Mouse (Mus musculus): ENCODE data around the gene Ptk6. TPM values are rescaled to one million over a fixed set of nuclear protein-coding genes. Genes with fewer than 3 reads are reported as not detected.
"Not testable (repeated sequence)": the region's sequence is repeated elsewhere in the genome, so short reads cannot be mapped to it uniquely, and the experiment has no call there.

Ptk6 gene
- polyA plus RNA-seq, 1 experiment from 2014 or later, result 0.56 TPM

DNA sequence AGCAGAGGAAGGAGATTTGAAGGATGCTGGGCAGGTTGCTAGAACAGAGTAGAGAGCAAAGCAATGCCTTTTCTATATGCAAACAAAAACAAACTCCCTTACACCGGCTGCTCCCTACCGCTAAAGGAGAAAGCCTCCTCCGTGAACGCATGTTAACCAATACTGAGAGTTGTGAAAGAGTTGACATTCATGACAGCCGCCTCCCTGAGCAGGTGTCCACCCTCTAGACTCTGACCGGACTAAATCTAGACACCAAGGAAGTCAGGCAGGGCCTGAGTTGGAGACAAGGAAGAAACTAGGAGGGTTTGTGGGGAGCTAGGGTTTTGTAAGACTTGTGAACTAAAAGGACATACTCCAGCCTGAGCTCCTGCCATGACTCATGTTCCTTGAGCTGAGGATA, 297 bp upstream of the Ptk6 start:
- 64% methylated on average over 6 of the region's 6 CpGs for WGBS
- Histone ChIP-seq H3K4me1 (ENCODE audit: control insufficient read depth, insufficient read depth, low read length) (no peaks in the 10 kb centered on the region), H3K4me2 (ENCODE audit: low read depth, low read length) (no peak overlapping the region), H3K4me3 (replicated peaks; ENCODE audit: low read length) (no peak overlapping the region), H3K9me3 (replicated peaks; ENCODE audit: control insufficient read depth, low read length) (no peaks in the 10 kb centered on the region), H3K27ac (ENCODE audit: low read length) (no peak overlapping the region), H3K9ac (ENCODE audit: low read length) (no peak overlapping the region), H3K36me3 (ENCODE audit: control insufficient read depth, insufficient read depth, low read length) (no peaks in the 10 kb centered on the region), H3K27me3 (ENCODE audit: control insufficient read depth, insufficient read depth, low read length) (no peaks in the 10 kb centered on the region)
- no peak for ATAC-seq (ENCODE audit: insufficient read depth, low FRiP score)

- H3K27me3 ChIP-seq (ENCODE audit: control insufficient read depth, insufficient read depth, low read length), result no peaks in the 10 kb centered on the region
- H3K4me2 ChIP-seq (ENCODE audit: low read depth, low read length), result no peak overlapping the region
- no peak overlapping the region for H3K4me3 ChIP-seq (replicated peaks; ENCODE audit: low read length)
- no peaks in the 10 kb centered on the region for H3K9me3 ChIP-seq (replicated peaks; ENCODE audit: control insufficient read depth, low read length)
- ATAC-seq (ENCODE audit: insufficient read depth, low FRiP score), result no peak
- H3K4me1 ChIP-seq (ENCODE audit: control insufficient read depth, insufficient read depth, low read length), result no peaks in the 10 kb centered on the region
- no peak overlapping the region for H3K9ac ChIP-seq (ENCODE audit: low read length)
- WGBS, result 66% methylated on average over 3 of the region's 3 CpGs
- no peaks in the 10 kb centered on the region for H3K36me3 ChIP-seq (ENCODE audit: control insufficient read depth, insufficient read depth, low read length)
- H3K27ac ChIP-seq (ENCODE audit: low read length), result no peak overlapping the region
Observed at GRCm38 (mm10) chr2:181201606-181202005, 983 bp downstream of the Ptk6 start.

DNA sequence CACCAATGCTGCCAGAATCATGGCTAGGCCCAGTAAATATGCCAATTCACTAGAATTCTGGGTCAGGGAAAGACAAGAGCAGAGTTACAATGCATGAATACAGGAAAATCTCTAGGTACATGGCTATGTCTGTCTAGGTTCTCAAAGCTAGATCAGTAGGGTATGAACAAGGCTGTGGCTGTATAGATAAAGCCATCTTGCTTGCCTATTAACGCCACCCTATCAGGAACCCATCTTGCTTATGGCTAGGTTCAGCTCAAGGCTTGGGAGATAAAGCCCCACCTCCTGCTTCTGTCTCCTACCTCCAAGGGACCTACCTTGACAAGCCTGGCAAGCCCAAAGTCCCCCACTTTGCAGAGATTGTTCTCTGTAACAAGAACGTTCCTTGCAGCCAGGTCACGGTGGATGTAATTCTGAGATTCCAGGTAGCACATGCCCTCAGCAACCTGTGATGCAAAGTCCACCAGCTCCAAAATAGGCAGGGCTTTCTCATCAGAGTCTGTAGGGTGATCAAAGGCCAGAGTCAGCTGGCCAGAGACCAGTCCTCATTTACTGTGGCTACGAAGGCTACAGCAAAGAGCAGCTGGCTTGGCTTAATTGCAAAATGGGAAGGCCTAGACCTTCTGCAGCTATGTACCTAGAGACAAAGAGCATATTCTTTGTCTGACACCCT, 5.8 kb downstream of the Ptk6 start:
- Histone ChIP-seq H3K9me3 (replicated peaks; ENCODE audit: control insufficient read depth, low read length) (no peaks in the 10 kb centered on the region), H3K4me3 (replicated peaks; ENCODE audit: low read length) (no peak overlapping the region), H3K9ac (ENCODE audit: low read length) (no peak overlapping the region), H3K27ac (ENCODE audit: low read length) (no peak overlapping the region), H3K27me3 (ENCODE audit: control insufficient read depth, insufficient read depth, low read length) (no peaks in the 10 kb centered on the region), H3K36me3 (ENCODE audit: control insufficient read depth, insufficient read depth, low read length) (no peaks in the 10 kb centered on the region), H3K4me2 (ENCODE audit: low read depth, low read length) (no peak overlapping the region), H3K4me1 (ENCODE audit: control insufficient read depth, insufficient read depth, low read length) (no peaks in the 10 kb centered on the region)
- WGBS, result 83% methylated on average over 4 of the region's 4 CpGs
- ATAC-seq (ENCODE audit: insufficient read depth, low FRiP score), result no peak

DNA sequence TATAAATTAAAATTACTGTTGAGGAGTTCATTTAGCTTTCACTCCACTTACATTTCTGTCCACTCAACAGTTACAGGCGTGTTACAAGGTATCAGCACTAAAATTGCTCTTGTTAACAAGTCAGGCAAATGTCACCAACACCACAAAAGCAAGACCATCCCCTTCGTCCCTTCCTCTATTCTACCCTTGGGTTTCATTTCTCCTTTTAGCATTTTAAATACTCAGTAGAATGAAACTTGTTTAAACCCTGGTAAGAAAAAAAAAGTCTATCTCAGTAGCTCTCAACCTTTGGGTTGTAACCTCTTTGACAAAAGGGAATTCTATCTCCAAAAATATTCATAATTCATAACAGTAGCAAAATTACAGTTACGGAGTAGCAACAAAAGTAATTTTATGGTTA, 9.5 kb downstream of the Ptk6 start:
- 74% methylated on average over 3 of the region's 3 CpGs for WGBS
- no peak overlapping the region for H3K4me3 ChIP-seq (replicated peaks; ENCODE audit: low read length)
- no peak overlapping the region for H3K4me2 ChIP-seq (ENCODE audit: low read depth, low read length)
- no peak overlapping the region for H3K9ac ChIP-seq (ENCODE audit: low read length)
- H3K27me3 ChIP-seq (ENCODE audit: control insufficient read depth, insufficient read depth, low read length), result no peaks in the 10 kb centered on the region
- H3K9me3 ChIP-seq (replicated peaks; ENCODE audit: control insufficient read depth, low read length), result no peaks in the 10 kb centered on the region
- H3K4me1 ChIP-seq (ENCODE audit: control insufficient read depth, insufficient read depth, low read length), result peaks cover 4% of the 10 kb centered on the region; the same call in 1 of the 2 replicates
- ATAC-seq (ENCODE audit: insufficient read depth, low FRiP score), result no peak
- no peaks in the 10 kb centered on the region for H3K36me3 ChIP-seq (ENCODE audit: control insufficient read depth, insufficient read depth, low read length)
- no peak overlapping the region for H3K27ac ChIP-seq (ENCODE audit: low read length)

DNA sequence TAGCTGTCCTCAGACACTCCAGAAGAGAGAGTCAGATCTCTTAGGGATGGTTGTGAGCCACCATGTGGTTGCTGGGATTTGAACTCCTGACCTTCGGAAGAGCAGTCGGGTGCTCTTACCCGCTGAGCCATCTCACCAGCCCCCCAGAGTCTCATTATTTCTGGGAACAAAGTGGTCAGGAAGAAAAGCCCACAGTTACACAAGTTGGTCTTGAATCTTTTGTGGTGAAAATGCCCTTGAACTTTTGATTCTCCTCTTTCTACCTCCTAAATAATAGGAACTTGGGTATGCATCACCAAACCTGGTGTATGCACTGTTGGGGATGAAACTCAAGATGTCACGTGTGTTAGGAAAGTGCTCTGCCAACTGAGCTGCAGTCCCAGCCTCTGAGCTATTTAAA, 10.7 kb downstream of the Ptk6 start:
- H3K27ac ChIP-seq (ENCODE audit: low read length), result no peak overlapping the region
- H3K4me1 ChIP-seq (ENCODE audit: control insufficient read depth, insufficient read depth, low read length), result peaks cover 4% of the 10 kb centered on the region; the same call in 1 of the 2 replicates
- 69% methylated on average over 4 of the region's 4 CpGs for WGBS
- no peak overlapping the region for H3K4me3 ChIP-seq (replicated peaks; ENCODE audit: low read length)
- ATAC-seq (ENCODE audit: insufficient read depth, low FRiP score), result no peak
- no peaks in the 10 kb centered on the region for H3K9me3 ChIP-seq (replicated peaks; ENCODE audit: control insufficient read depth, low read length)
- H3K9ac ChIP-seq (ENCODE audit: low read length), result no peak overlapping the region
- no peak overlapping the region for H3K4me2 ChIP-seq (ENCODE audit: low read depth, low read length)
- H3K36me3 ChIP-seq (ENCODE audit: control insufficient read depth, insufficient read depth, low read length), result no peaks in the 10 kb centered on the region
- H3K27me3 ChIP-seq (ENCODE audit: control insufficient read depth, insufficient read depth, low read length), result no peaks in the 10 kb centered on the region

GRCm38 (mm10) chr2:181191385-181191784, 11.2 kb downstream of the Ptk6 start:
- not testable (repeated sequence) for H3K9me3 ChIP-seq (replicated peaks; ENCODE audit: control insufficient read depth, low read length); H3K27me3 ChIP-seq (ENCODE audit: control insufficient read depth, insufficient read depth, low read length); H3K9ac ChIP-seq (ENCODE audit: low read length); H3K4me2 ChIP-seq (ENCODE audit: low read depth, low read length); H3K4me3 ChIP-seq (replicated peaks; ENCODE audit: low read length); H3K27ac ChIP-seq (ENCODE audit: low read length); ATAC-seq (ENCODE audit: insufficient read depth, low FRiP score); H3K36me3 ChIP-seq (ENCODE audit: control insufficient read depth, insufficient read depth, low read length); H3K4me1 ChIP-seq (ENCODE audit: control insufficient read depth, insufficient read depth, low read length)
- WGBS, result 83% methylated on average over 4 of the region's 4 CpGs

DNA sequence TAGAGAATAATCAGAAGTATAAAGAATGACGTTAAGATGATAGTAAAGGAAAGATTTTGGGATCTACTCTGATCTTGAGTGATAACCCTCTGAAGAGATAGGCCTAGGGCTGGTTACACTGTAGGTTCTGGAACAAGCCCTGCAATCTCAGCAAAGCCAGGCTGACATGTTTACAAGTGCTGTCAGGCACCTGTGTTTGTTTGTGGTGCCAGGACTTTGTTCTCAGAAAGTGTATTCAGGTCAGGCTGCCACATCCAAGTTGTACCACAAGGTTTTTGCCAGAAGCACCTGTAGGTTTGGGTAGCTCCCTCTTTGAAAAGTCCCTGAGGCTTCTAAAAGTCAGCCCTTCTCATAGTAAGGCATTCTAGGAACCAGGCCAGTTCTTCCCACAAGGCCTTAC, 13.3 kb downstream of the Ptk6 start:
- Histone ChIP-seq H3K27me3 (ENCODE audit: control insufficient read depth, insufficient read depth, low read length) (no peaks in the 10 kb centered on the region), H3K27ac (ENCODE audit: low read length) (peak overlapping the region; percentile 81; the same call in 1 of the 2 replicates), H3K4me1 (ENCODE audit: control insufficient read depth, insufficient read depth, low read length) (peaks cover 4% of the 10 kb centered on the region; the same call in 1 of the 2 replicates), H3K9ac (ENCODE audit: low read length) (no peak overlapping the region), H3K4me3 (replicated peaks; ENCODE audit: low read length) (no peak overlapping the region), H3K4me2 (ENCODE audit: low read depth, low read length) (0 out of 2 replicates have a peak overlapping the region, but pooled peaks have one; percentile 92), H3K9me3 (replicated peaks; ENCODE audit: control insufficient read depth, low read length) (no peaks in the 10 kb centered on the region), H3K36me3 (ENCODE audit: control insufficient read depth, insufficient read depth, low read length) (no peaks in the 10 kb centered on the region)
- 75% methylated on average over 1 of the region's 1 CpGs for WGBS
- ATAC-seq (ENCODE audit: insufficient read depth, low FRiP score), result no peak

DNA sequence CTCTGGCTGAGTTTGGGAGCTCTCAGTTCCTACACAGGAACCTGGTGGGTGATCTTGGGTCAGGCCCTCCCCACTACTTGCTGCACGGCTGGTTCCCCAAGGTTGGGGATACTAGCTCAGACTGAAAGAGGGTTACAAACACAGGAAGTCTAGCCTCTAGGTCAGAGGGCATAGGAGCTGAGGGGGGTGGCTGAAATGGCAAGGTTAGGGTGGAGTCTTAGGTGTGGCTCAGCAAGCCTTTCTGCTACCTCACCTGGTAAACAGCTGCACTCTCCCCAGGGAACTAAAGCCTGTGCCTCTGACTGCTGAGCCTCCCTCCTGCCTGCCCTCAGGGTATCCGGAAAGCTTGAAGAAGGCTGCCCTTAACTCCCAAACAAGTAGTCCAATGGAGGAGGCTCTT, 13.9 kb downstream of the Ptk6 start:
- peak; percentile 31; the same call in 1 of the 2 replicates for ATAC-seq (ENCODE audit: insufficient read depth, low FRiP score)

GRCm38 (mm10) chr2:181187121-181188000, 15.2 kb downstream of the Ptk6 start, which contains the start of gene Ppdpf:
TSS of gene Ppdpf (plus strand) at chr2:181187247.
- ATAC-seq (ENCODE audit: insufficient read depth, low FRiP score), result peak; percentile 96
- peaks cover 4% of the 10 kb centered on the region; the same call in 1 of the 2 replicates for H3K4me1 ChIP-seq (ENCODE audit: control insufficient read depth, insufficient read depth, low read length)
- H3K36me3 ChIP-seq (ENCODE audit: control insufficient read depth, insufficient read depth, low read length), result no peaks in the 10 kb centered on the region
- H3K27ac ChIP-seq (ENCODE audit: low read length), result peak within 1 kb of the TSS; percentile 96
- no peaks in the 10 kb centered on the region for H3K9me3 ChIP-seq (replicated peaks; ENCODE audit: control insufficient read depth, low read length)
- WGBS, result under 1% methylated on average over 64 of the region's 64 CpGs
- H3K9ac ChIP-seq (ENCODE audit: low read length), result peak within 1 kb of the TSS; percentile 92
- no peaks in the 10 kb centered on the region for H3K27me3 ChIP-seq (ENCODE audit: control insufficient read depth, insufficient read depth, low read length)
- H3K4me2 ChIP-seq (ENCODE audit: low read depth, low read length), result peak within 1 kb of the TSS; percentile 92
- H3K4me3 ChIP-seq (replicated peaks; ENCODE audit: low read length), result peak within 1 kb of the TSS; percentile 72

More for the DNA sequence above, 13.9 kb downstream of the Ptk6 start:
- no peaks in the 10 kb centered on the region for H3K9me3 ChIP-seq (replicated peaks; ENCODE audit: control insufficient read depth, low read length)
- H3K36me3 ChIP-seq (ENCODE audit: control insufficient read depth, insufficient read depth, low read length), result no peaks in the 10 kb centered on the region
- WGBS, result 56% methylated on average over 2 of the region's 2 CpGs
- H3K27me3 ChIP-seq (ENCODE audit: control insufficient read depth, insufficient read depth, low read length), result no peaks in the 10 kb centered on the region
- H3K27ac ChIP-seq (ENCODE audit: low read length), result peak overlapping the region; percentile 81
- H3K4me2 ChIP-seq (ENCODE audit: low read depth, low read length), result peak overlapping the region; percentile 92
- peaks cover 4% of the 10 kb centered on the region; the same call in 1 of the 2 replicates for H3K4me1 ChIP-seq (ENCODE audit: control insufficient read depth, insufficient read depth, low read length)
- H3K9ac ChIP-seq (ENCODE audit: low read length), result peak overlapping the region; percentile 44; the same call in 1 of the 2 replicates
- peak overlapping the region; percentile 20; the same call in 1 of the 2 replicates for H3K4me3 ChIP-seq (replicated peaks; ENCODE audit: low read length)

Measured in stomach, embryonic 16.5 days (tissue).